Mouse (Mus musculus): ENCODE measurements at regions not wholly inside any gene's neighbourhood (a gene's known extent, or its start where the extent isn't known, plus 50 kb on each side); places are given as distances from the start of the nearest gene placed in this dataset.

- DNase-seq (ENCODE audit: low spot score) = no peak
Measured at GRCm38 (mm10) chr9:94382293-94382692, 155.6 kb downstream of the 1190002N15Rik start.

GRCm38 (mm10) chr9:94378835-94379234 lies 159.0 kb downstream of the 1190002N15Rik start:
- DNase-seq (ENCODE audit: low spot score) = no peak

- DNase-seq (ENCODE audit: low spot score) = no peak
Measured at GRCm38 (mm10) chr9:94378291-94378690, 159.6 kb downstream of the 1190002N15Rik start.

GRCm38 (mm10) chr9:94377346-94378039 lies 160.4 kb downstream of the 1190002N15Rik start:
- no peak for DNase-seq (ENCODE audit: low spot score)

GRCm38 (mm10) chr9:94370976-94371375 lies 166.9 kb downstream of the 1190002N15Rik start:
- no peak for DNase-seq (ENCODE audit: low spot score)

GRCm38 (mm10) chr9:94368231-94368936 lies 169.5 kb downstream of the 1190002N15Rik start:
- DNase-seq (ENCODE audit: low spot score) = no peak

GRCm38 (mm10) chr9:94361877-94362697 lies 175.8 kb downstream of the 1190002N15Rik start:
- no peak for DNase-seq (ENCODE audit: low spot score)

- no peak for DNase-seq (ENCODE audit: low spot score)
Measured at GRCm38 (mm10) chr9:94361011-94361410, 176.9 kb downstream of the 1190002N15Rik start.

GRCm38 (mm10) chr9:94358150-94358549 lies 179.7 kb downstream of the 1190002N15Rik start:
- DNase-seq (ENCODE audit: low spot score) = no peak

- no peak for DNase-seq (ENCODE audit: low spot score)
Measured at GRCm38 (mm10) chr9:94342011-94342410, 195.9 kb downstream of the 1190002N15Rik start.

- DNase-seq (ENCODE audit: low spot score) = no peak
Measured at GRCm38 (mm10) chr9:94341531-94341930, 196.3 kb downstream of the 1190002N15Rik start.

- peak; percentile 4 for DNase-seq (ENCODE audit: low spot score)
Measured at GRCm38 (mm10) chr9:94333450-94333849, 204.4 kb downstream of the 1190002N15Rik start.

GRCm38 (mm10) chr9:94323011-94323410 lies 214.9 kb downstream of the 1190002N15Rik start:
- DNase-seq (ENCODE audit: low spot score) = no peak

GRCm38 (mm10) chr9:94302575-94302974 lies 235.3 kb downstream of the 1190002N15Rik start:
- no peak for DNase-seq (ENCODE audit: low spot score)

GRCm38 (mm10) chr9:94301896-94302295 lies 236.0 kb downstream of the 1190002N15Rik start:
- DNase-seq (ENCODE audit: low spot score) = no peak

GRCm38 (mm10) chr9:94295431-94295830 lies 242.4 kb downstream of the 1190002N15Rik start:
- DNase-seq (ENCODE audit: low spot score) = no peak

GRCm38 (mm10) chr9:94292147-94292546 lies 245.7 kb downstream of the 1190002N15Rik start:
- DNase-seq (ENCODE audit: low spot score) = no peak

GRCm38 (mm10) chr9:94289546-94289945 lies 248.3 kb downstream of the 1190002N15Rik start:
- no peak for DNase-seq (ENCODE audit: low spot score)

- DNase-seq (ENCODE audit: low spot score) = no peak
Measured at GRCm38 (mm10) chr9:94287559-94287958, 250.3 kb downstream of the 1190002N15Rik start.

GRCm38 (mm10) chr9:94278657-94279585 lies 259.0 kb downstream of the 1190002N15Rik start:
- no peak for DNase-seq (ENCODE audit: low spot score)

GRCm38 (mm10) chr9:94277096-94277495 lies 260.8 kb downstream of the 1190002N15Rik start:
- DNase-seq (ENCODE audit: low spot score) = no peak
